Mouse (Mus musculus): ENCODE measurements at regions not wholly inside any gene's neighbourhood (a gene's known extent, or its start where the extent isn't known, plus 50 kb on each side); places are given as distances from the start of the nearest gene placed in this dataset.
"Not testable (repeated sequence)": the region's sequence is repeated elsewhere in the genome, so short reads cannot be mapped to it uniquely, and the experiment has no call there.

GRCm38 (mm10) chr9:32940111-32940813 lies 304.2 kb downstream of the Ets1 start:
- DNase-seq (ENCODE audit: low read depth in 1 of 2, low spot score in 2 of 2): peak in 1 of 2 experiments; percentile 47

GRCm38 (mm10) chr9:32940919-32941767 lies 305.1 kb downstream of the Ets1 start:
- DNase-seq (ENCODE audit: low read depth in 1 of 2, low spot score in 2 of 2): no peak

GRCm38 (mm10) chr9:32941768-32942030 lies 305.7 kb downstream of the Ets1 start:
- no peak for DNase-seq (ENCODE audit: low read depth in 1 of 2, low spot score in 2 of 2)

GRCm38 (mm10) chr9:32947221-32947620 lies 311.2 kb downstream of the Ets1 start:
- no peak for DNase-seq (ENCODE audit: low read depth in 1 of 2, low spot score in 2 of 2)

GRCm38 (mm10) chr9:32949036-32949435 lies 313.0 kb downstream of the Ets1 start:
- DNase-seq (ENCODE audit: low read depth in 1 of 2, low spot score in 2 of 2): no peak

GRCm38 (mm10) chr9:32958716-32959115 lies 322.7 kb downstream of the Ets1 start:
- DNase-seq (ENCODE audit: low read depth in 1 of 2, low spot score in 2 of 2): no peak

- not testable (repeated sequence) for DNase-seq (ENCODE audit: low read depth in 1 of 2, low spot score in 2 of 2)
These were observed 323.4 kb downstream of the Ets1 start for GRCm38 (mm10) chr9:32959468-32959867.

- DNase-seq (ENCODE audit: low read depth in 1 of 2, low spot score in 2 of 2): no peak
These were observed 326.7 kb downstream of the Ets1 start for GRCm38 (mm10) chr9:32962679-32963205.

GRCm38 (mm10) chr9:32968446-32968845 lies 332.4 kb downstream of the Ets1 start:
- no peak for DNase-seq (ENCODE audit: low read depth in 1 of 2, low spot score in 2 of 2)

- no peak for DNase-seq (ENCODE audit: low read depth in 1 of 2, low spot score in 2 of 2)
These were observed 335.4 kb downstream of the Ets1 start for GRCm38 (mm10) chr9:32971421-32971820.

GRCm38 (mm10) chr9:32971926-32972325 lies 335.9 kb downstream of the Ets1 start:
- no peak for DNase-seq (ENCODE audit: low read depth in 1 of 2, low spot score in 2 of 2)

- no peak for DNase-seq (ENCODE audit: low read depth in 1 of 2, low spot score in 2 of 2)
These were observed 336.5 kb downstream of the Ets1 start for GRCm38 (mm10) chr9:32972431-32973052.

- DNase-seq (ENCODE audit: low read depth in 1 of 2, low spot score in 2 of 2): no peak
These were observed 341.7 kb downstream of the Ets1 start for GRCm38 (mm10) chr9:32977732-32978131.

- DNase-seq (ENCODE audit: low read depth in 1 of 2, low spot score in 2 of 2): no peak
These were observed 344.8 kb downstream of the Ets1 start for GRCm38 (mm10) chr9:32980846-32981245.

- no peak for DNase-seq (ENCODE audit: low read depth in 1 of 2, low spot score in 2 of 2)
These were observed 347.2 kb downstream of the Ets1 start for GRCm38 (mm10) chr9:32983182-32983581.

- DNase-seq (ENCODE audit: low read depth in 1 of 2, low spot score in 2 of 2): no peak
These were observed 351.0 kb downstream of the Ets1 start for GRCm38 (mm10) chr9:32986836-32987673.

GRCm38 (mm10) chr9:32989006-32989405 lies 353.0 kb downstream of the Ets1 start:
- DNase-seq (ENCODE audit: low read depth in 1 of 2, low spot score in 2 of 2): no peak

GRCm38 (mm10) chr9:32998323-32998722 lies 362.3 kb downstream of the Ets1 start:
- no peak for DNase-seq (ENCODE audit: low read depth in 1 of 2, low spot score in 2 of 2)

- no peak for DNase-seq (ENCODE audit: low read depth in 1 of 2, low spot score in 2 of 2)
These were observed 364.7 kb downstream of the Ets1 start for GRCm38 (mm10) chr9:33000691-33001164.

GRCm38 (mm10) chr9:33001165-33001949 lies 365.3 kb downstream of the Ets1 start:
- no peak for DNase-seq (ENCODE audit: low read depth in 1 of 2, low spot score in 2 of 2)
